ENCODE assay signal across 8 mouse cellular contexts in the genomic region with DNA sequence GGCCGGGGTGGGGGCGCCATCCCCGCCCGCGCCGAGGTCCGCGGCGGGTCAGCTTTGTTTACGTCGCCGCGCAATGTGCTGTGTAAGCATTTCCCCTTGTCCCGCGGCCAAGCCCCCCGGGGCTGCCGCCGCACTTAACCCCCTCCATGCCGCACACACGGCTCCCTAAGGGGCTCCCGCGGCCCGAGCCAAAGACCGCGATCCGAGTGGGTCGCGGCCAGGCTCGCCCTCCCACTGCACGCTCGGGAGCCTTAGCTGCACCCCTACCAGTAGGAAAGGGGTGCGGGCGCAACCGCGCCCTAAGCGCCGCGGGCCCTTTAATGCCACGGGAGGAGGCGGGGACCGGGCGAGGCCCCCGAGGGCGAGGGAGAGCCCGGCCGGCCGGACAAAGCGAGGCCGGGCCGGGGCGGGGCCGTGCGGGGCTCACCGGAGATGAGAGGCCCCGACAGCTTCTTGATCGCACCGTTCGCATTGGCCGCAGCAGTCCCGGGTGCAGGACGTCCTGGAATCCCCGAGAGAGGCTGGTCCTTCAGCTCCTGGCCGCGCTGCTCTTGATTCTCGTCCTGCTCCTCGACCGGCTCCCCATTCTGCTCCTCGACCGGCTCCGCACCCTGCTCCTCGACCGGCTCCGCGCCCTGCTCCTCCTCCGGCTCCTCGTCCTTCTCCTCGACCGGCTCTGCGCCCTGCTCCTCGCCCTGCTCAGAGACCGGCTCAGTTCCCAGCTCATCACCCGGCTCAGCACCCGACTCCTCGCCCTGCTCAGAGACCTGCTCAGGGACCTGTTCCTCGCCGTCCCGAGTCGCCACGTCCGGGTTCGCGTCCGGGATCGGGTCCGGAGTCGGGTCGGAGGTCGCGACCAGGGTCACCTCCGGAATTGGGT. TPM values are rescaled to one million over a fixed set of nuclear protein-coding genes. Genes with fewer than 3 reads are reported as not detected.
DNase-seq lines count a peak whose midpoint lies in the region; ATAC-seq and TF ChIP-seq lines count a peak whose summit lies in the region.

No protein-coding gene starts in this region.

- no peak for TF ChIP-seq CTCF in liver, postnatal 0 days (IDR thresholded peaks at IDR 0.05; ENCODE audit: low read depth)

- peaks cover 27% of the 10 kb centered on the region for H3K27me3 ChIP-seq in forebrain, embryonic 15.5 days
- no peaks in the 10 kb centered on the region for H3K27me3 ChIP-seq in hindbrain, embryonic 11.5 days (ENCODE audit: control insufficient read depth, insufficient read depth, low read length)
- H3K27me3 ChIP-seq in liver, postnatal 0 days (ENCODE audit: insufficient read depth, low read length), result peaks cover 22% of the 10 kb centered on the region
- H3K27me3 ChIP-seq in stomach, embryonic 14.5 days (ENCODE audit: control insufficient read depth, insufficient read depth, low read length), result no peaks in the 10 kb centered on the region

- H3K36me3 ChIP-seq in forebrain, embryonic 15.5 days, result no peaks in the 10 kb centered on the region
- H3K36me3 ChIP-seq in hindbrain, embryonic 11.5 days (ENCODE audit: control insufficient read depth, insufficient read depth, low read length), result no peaks in the 10 kb centered on the region
- no peaks in the 10 kb centered on the region for H3K36me3 ChIP-seq in liver, postnatal 0 days (replicated peaks; ENCODE audit: insufficient read depth, low read length)
- H3K36me3 ChIP-seq in stomach, embryonic 14.5 days (ENCODE audit: control insufficient read depth, insufficient read depth, low read length), result peaks cover 2% of the 10 kb centered on the region; the same call in 1 of the 2 replicates

- peak overlapping the region; percentile 46 for H3K4me3 ChIP-seq in forebrain, embryonic 15.5 days
- peak overlapping the region; percentile 66 for H3K4me3 ChIP-seq in hindbrain, embryonic 11.5 days (ENCODE audit: low read depth, low read length)
- H3K4me3 ChIP-seq in liver, postnatal 0 days (ENCODE audit: low read depth, low read length), result peak overlapping the region; percentile 49
- peak overlapping the region; percentile 59 for H3K4me3 ChIP-seq in stomach, embryonic 14.5 days (ENCODE audit: low read depth, low read length)

- peak overlapping the region; percentile 51 for H3K4me2 ChIP-seq in forebrain, embryonic 15.5 days (replicated peaks)
- H3K4me2 ChIP-seq in hindbrain, embryonic 11.5 days (replicated peaks; ENCODE audit: low read depth, low read length), result peak overlapping the region; percentile 62
- peak overlapping the region; percentile 72 for H3K4me2 ChIP-seq in liver, postnatal 0 days (ENCODE audit: low read depth, low read length)
- H3K4me2 ChIP-seq in stomach, embryonic 14.5 days (replicated peaks; ENCODE audit: low read depth, low read length), result peak overlapping the region; percentile 44

- no peak for TF ChIP-seq EP300 in liver, postnatal 0 days (IDR thresholded peaks at IDR 0.05; ENCODE audit: low read depth)

- DNase-seq in thymus, postnatal 14 days, result peak; percentile 27
- no peak for DNase-seq in thymus, adult 18-20 months
- peak; percentile 61 for DNase-seq in hindbrain, embryonic 11.5 days (ENCODE audit: low spot score)
- DNase-seq in liver, postnatal 0 days, result peak; percentile 42
- DNase-seq in left cerebral cortex, postnatal 14 days (ENCODE audit: low spot score in 2 of 2), result no peak
- DNase-seq in cerebellum, adult 9-10 months, result no peak

- ATAC-seq in forebrain, embryonic 15.5 days (replicated peaks), result no peak
- no peak; the same call in 1 of the 2 replicates for ATAC-seq in hindbrain, embryonic 11.5 days (ENCODE audit: low FRiP score)
- ATAC-seq in liver, postnatal 0 days, result no peak
- ATAC-seq in stomach, embryonic 14.5 days (ENCODE audit: insufficient number of reproducible peaks, insufficient read depth, low FRiP score, low read depth), result no peak

- H3K9me3 ChIP-seq in forebrain, embryonic 15.5 days, result no peaks in the 10 kb centered on the region
- H3K9me3 ChIP-seq in hindbrain, embryonic 11.5 days (ENCODE audit: control insufficient read depth, low read length), result peaks cover 6% of the 10 kb centered on the region; the same call in 1 of the 2 replicates
- peaks cover 20% of the 10 kb centered on the region for H3K9me3 ChIP-seq in liver, postnatal 0 days (ENCODE audit: low read length)
- H3K9me3 ChIP-seq in stomach, embryonic 14.5 days (ENCODE audit: control insufficient read depth, low read depth, low read length), result peaks cover 21% of the 10 kb centered on the region; the same call in 1 of the 2 replicates

- intact Hi-C loops in left cerebral cortex, postnatal 14 days (cut with DNase I), result loop anchor here (5.0 kb wide), 2 partner anchors 87 to 162 kb away; no protein-coding TSS in a partner anchor

- H3K9ac ChIP-seq in forebrain, embryonic 15.5 days (replicated peaks), result peak overlapping the region; percentile 49
- H3K9ac ChIP-seq in hindbrain, embryonic 11.5 days (ENCODE audit: low read depth, low read length), result peak overlapping the region; percentile 82
- H3K9ac ChIP-seq in liver, postnatal 0 days (replicated peaks), result peak overlapping the region; percentile 57
- peak overlapping the region; percentile 72 for H3K9ac ChIP-seq in stomach, embryonic 14.5 days (replicated peaks; ENCODE audit: low read depth, low read length)

- no peak overlapping the region for H3K27ac ChIP-seq in forebrain, embryonic 15.5 days (replicated peaks)
- H3K27ac ChIP-seq in hindbrain, embryonic 11.5 days (ENCODE audit: low read depth, low read length), result peak overlapping the region; percentile 85
- no peak overlapping the region for H3K27ac ChIP-seq in liver, postnatal 0 days (ENCODE audit: low read depth)
- peak overlapping the region; percentile 87 for H3K27ac ChIP-seq in stomach, embryonic 14.5 days (ENCODE audit: low read length)

- peaks cover 4% of the 10 kb centered on the region for H3K4me1 ChIP-seq in forebrain, embryonic 15.5 days
- H3K4me1 ChIP-seq in hindbrain, embryonic 11.5 days (replicated peaks; ENCODE audit: control insufficient read depth, insufficient read depth, low read length), result no peaks in the 10 kb centered on the region
- H3K4me1 ChIP-seq in liver, postnatal 0 days (ENCODE audit: insufficient read depth), result peaks cover 18% of the 10 kb centered on the region
- H3K4me1 ChIP-seq in stomach, embryonic 14.5 days (ENCODE audit: control insufficient read depth, insufficient read depth, low read length), result peaks cover 9% of the 10 kb centered on the region

- 35% methylated on average over 98 of the region's 100 CpGs for WGBS in forebrain, embryonic 15.5 days
- 27% methylated on average over 95 of the region's 100 CpGs for WGBS in hindbrain, embryonic 11.5 days
- 30% methylated on average over 97 of the region's 100 CpGs for WGBS in liver, postnatal 0 days (ENCODE audit: insufficient replicate concordance)
- WGBS in stomach, embryonic 14.5 days, result 31% methylated on average over 99 of the region's 100 CpGs

RNA-seq across cellular contexts. Expression of a gene that starts 1.3 kb away (rescaled TPM):
- 139 and 142 TPM in 2 replicates for polyA plus RNA-seq in forebrain, embryonic 15.5 days (2015; fragmentation: Nextera tagmentation; extraction: Ambion mirVana)
- polyA plus RNA-seq in hindbrain, embryonic 11.5 days (2014; fragmentation: Nextera tagmentation; extraction: Ambion mirVana), result 942 and 1,091 TPM in 2 replicates
- polyA plus RNA-seq in liver, postnatal 0 days (2015; fragmentation: Nextera tagmentation; extraction: Ambion mirVana), result 36.4 and 52.4 TPM in 2 replicates
- polyA plus RNA-seq in stomach, embryonic 14.5 days (2014; fragmentation: Nextera tagmentation; extraction: Ambion mirVana), result 824 and 970 TPM in 2 replicates
- total RNA-seq in left cerebral cortex, postnatal 14 days (2021), result 10 to 100 TPM; 14.1 to 14.2 TPM

RNA-seq across cellular contexts. Expression of a gene that starts 14.0 kb away (rescaled TPM):
- 0.29 and 0.68 TPM in 2 replicates for polyA plus RNA-seq in forebrain, embryonic 15.5 days (2015; fragmentation: Nextera tagmentation; extraction: Ambion mirVana)
- 0.14 and 0.71 TPM in 2 replicates for polyA plus RNA-seq in hindbrain, embryonic 11.5 days (2014; fragmentation: Nextera tagmentation; extraction: Ambion mirVana)
- polyA plus RNA-seq in liver, postnatal 0 days (2015; fragmentation: Nextera tagmentation; extraction: Ambion mirVana), result 18.6 and 20.4 TPM in 2 replicates
- polyA plus RNA-seq in stomach, embryonic 14.5 days (2014; fragmentation: Nextera tagmentation; extraction: Ambion mirVana), result 9.2 and 9.8 TPM in 2 replicates
- under 1 TPM; 0.42 to 0.62 TPM for total RNA-seq in left cerebral cortex, postnatal 14 days (2021)

RNA-seq across cellular contexts. Expression of a gene that starts 43.4 kb away (rescaled TPM):
- polyA plus RNA-seq in forebrain, embryonic 15.5 days (2015; fragmentation: Nextera tagmentation; extraction: Ambion mirVana), result 0.26 and 0.47 TPM in 2 replicates
- 1.3 and 2.1 TPM in 2 replicates for polyA plus RNA-seq in hindbrain, embryonic 11.5 days (2014; fragmentation: Nextera tagmentation; extraction: Ambion mirVana)
- 10.5 and 10.8 TPM in 2 replicates for polyA plus RNA-seq in liver, postnatal 0 days (2015; fragmentation: Nextera tagmentation; extraction: Ambion mirVana)
- polyA plus RNA-seq in stomach, embryonic 14.5 days (2014; fragmentation: Nextera tagmentation; extraction: Ambion mirVana), result 4.6 and 5.9 TPM in 2 replicates
- total RNA-seq in left cerebral cortex, postnatal 14 days (2021), result not detected

Comparison
In these comparisons a context has a peak if more than half of its experiments do, and no peak if none do; other contexts are left out.
1. DNase-seq: peak in thymus, postnatal 14 days (single experiment), hindbrain, embryonic 11.5 days (single experiment) and liver, postnatal 0 days (single experiment); none in thymus, adult 18-20 months (0 of 2), left cerebral cortex, postnatal 14 days (0 of 2) and cerebellum, adult 9-10 months (single experiment).
2. H3K27ac ChIP-seq: peak in hindbrain, embryonic 11.5 days (single experiment) and stomach, embryonic 14.5 days (single experiment); none in forebrain, embryonic 15.5 days (single experiment) and liver, postnatal 0 days (single experiment).
3. Peak in every context shown above with its lines, with median percentiles within 50 percentile points of each other: H3K4me2 ChIP-seq, H3K4me3 ChIP-seq and H3K9ac ChIP-seq.